Mouse (Mus musculus) hindbrain, embryonic 13.5 days (tissue): ENCODE results near the gene Rps11. TPM values are rescaled to one million over a fixed set of nuclear protein-coding genes. Genes with fewer than 3 reads are reported as not detected.
A peak's percentile ranks its signal among the peaks of the same experiment; 100 is the strongest.

ENCODE experiments used
- ATAC-seq: fragments of 200-750 bp; cut with Nextera tagmentation; 2 replicates; pipeline ENCODE4 v1.8.0; 2017; ENCODE audit warnings: moderate TSS enrichment; ENCODE audit not compliant: low FRiP score
- H3K27ac ChIP-seq: fragments of 300-500 bp; sonication (generic); 2 replicates; pipeline ENCODE4 v1.5.1; 2015; ENCODE audit warnings: inconsistent platforms, mild to moderate bottlenecking, moderate library complexity
- H3K27me3 ChIP-seq: fragments of 300-500 bp; sonication (generic); 2 replicates; pipeline ENCODE4 v1.6.1; 2015; ENCODE audit warnings: mild to moderate bottlenecking, inconsistent platforms
- H3K36me3 ChIP-seq: fragments of 300-500 bp; sonication (generic); 2 replicates; pipeline ENCODE4 v1.6.1; 2015; ENCODE audit warnings: mild to moderate bottlenecking, inconsistent platforms
- H3K4me1 ChIP-seq: fragments of 300-500 bp; sonication (generic); replicated peaks from 2 replicates; pipeline ENCODE4 v1.6.1; 2015; ENCODE audit warnings: inconsistent platforms
- H3K4me2 ChIP-seq: fragments of 300-500 bp; sonication (generic); 2 replicates; pipeline ENCODE4 v1.6.1; 2015; ENCODE audit warnings: inconsistent platforms, mild to moderate bottlenecking, moderate library complexity
- H3K4me3 ChIP-seq: fragments of 300-500 bp; sonication (generic); 2 replicates; pipeline ENCODE4 v1.5.1; 2015; ENCODE audit warnings: mild to moderate bottlenecking, inconsistent platforms
- H3K9ac ChIP-seq: fragments of 300-500 bp; sonication (generic); 2 replicates; pipeline ENCODE4 v1.6.1; 2015; ENCODE audit warnings: mild to moderate bottlenecking, inconsistent platforms
- H3K9me3 ChIP-seq: fragments of 300-500 bp; sonication (generic); 2 replicates; pipeline ENCODE4 v1.6.1; 2016; ENCODE audit warnings: inconsistent platforms
- WGBS: fragments of 180-500 bp; shearing (Covaris S2); methylation state at CpG from one replicate; pipeline ENCODE4 v1.1.7; 2015; 5-methylcytosine and 5-hydroxymethylcytosine counted together
- polyA plus RNA-seq: library from polyadenylated mRNA; unstranded; fragments of >200 nt; fragmentation: Nextera tagmentation; extraction: Ambion mirVana; gene quantifications from 2 replicates; pipeline ENCODE4 v1.2.1, GENCODE M21; 2015

Gene Rps11
- polyA plus RNA-seq, 1 experiment from 2014 or later: 999 TPM

DNA sequence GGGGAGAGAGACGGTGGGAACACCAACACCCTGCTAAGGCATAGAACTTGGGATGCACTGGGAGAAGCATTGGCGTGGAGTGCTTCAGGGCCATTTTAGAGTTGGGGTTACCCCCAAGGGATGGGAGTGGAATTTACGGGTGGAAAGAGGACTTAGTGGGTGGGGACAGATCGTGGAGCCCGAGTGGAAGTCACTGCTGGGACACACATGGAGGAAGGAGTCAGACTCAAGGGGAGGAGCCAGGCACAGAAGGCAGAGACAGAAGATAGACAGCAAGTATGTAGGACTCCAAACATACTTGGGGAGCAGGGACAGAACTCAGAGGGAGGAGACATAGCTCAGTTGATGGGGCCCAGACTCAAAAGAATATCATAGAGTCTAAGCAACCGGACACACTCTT is 38.3 kb upstream of the Rps11 start:
- H3K4me1 ChIP-seq: peaks cover 21% of the 10 kb centered on the region
- H3K27ac ChIP-seq: peak overlapping the region; percentile 23; the same call in 1 of the 2 replicates
- H3K4me2 ChIP-seq: peak overlapping the region; percentile 68
- peaks cover 34% of the 10 kb centered on the region for H3K36me3 ChIP-seq
- H3K27me3 ChIP-seq: peaks cover 53% of the 10 kb centered on the region
- peak overlapping the region; percentile 37 for H3K4me3 ChIP-seq
- no peak; the same call in 1 of the 2 replicates for ATAC-seq
- H3K9ac ChIP-seq: 0 out of 2 replicates have a peak overlapping the region, but pooled peaks have one; percentile 51
- WGBS: 26% methylated on average over 6 of the region's 6 CpGs
- no peaks in the 10 kb centered on the region for H3K9me3 ChIP-seq

DNA sequence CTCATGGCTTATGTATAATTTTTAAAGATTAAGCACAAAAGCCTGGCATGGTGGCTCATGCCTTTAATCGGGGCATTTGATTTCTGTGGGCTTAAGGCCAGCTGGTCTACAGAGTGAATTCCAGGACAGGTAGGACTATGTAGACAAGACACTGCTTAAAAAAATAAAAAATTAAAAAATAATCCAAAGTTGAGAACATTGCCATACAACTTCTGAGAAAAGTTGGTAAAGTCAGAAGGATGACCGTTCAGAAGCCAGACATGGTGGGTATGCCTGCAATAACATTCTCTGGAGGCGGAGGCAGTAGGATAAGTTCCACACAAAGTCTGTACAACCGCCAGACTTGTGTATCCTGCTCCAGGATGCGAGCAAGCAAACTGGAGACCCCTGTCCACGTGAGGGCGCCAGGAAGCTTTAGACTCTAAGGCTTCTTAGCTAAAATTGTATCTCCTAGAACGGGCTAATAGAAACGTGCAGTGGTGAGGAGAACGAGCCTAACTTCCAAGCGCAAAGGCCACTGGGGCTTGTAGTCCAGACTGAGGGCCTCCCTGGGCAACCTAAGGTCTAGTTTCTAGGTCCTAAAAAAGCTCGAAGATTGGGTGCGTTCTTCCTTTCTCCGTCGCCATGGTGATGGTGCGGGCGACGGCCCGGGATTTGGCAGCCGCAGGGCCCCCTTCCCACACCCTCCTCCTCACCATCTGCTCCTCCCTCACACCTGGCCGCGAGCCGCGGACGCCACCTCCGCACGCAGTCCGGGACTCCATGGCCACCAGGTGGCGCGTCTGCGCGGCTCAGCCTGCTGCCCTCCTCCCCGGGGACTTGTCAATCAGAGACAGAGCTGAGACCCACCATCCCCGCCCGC is 37.6 kb upstream of the Rps11 start:
- peaks cover 38% of the 10 kb centered on the region for H3K36me3 ChIP-seq
- H3K4me3 ChIP-seq: peak overlapping the region; percentile 37
- peaks cover 17% of the 10 kb centered on the region for H3K4me1 ChIP-seq
- peak overlapping the region; percentile 23; the same call in 1 of the 2 replicates for H3K27ac ChIP-seq
- 0 out of 2 replicates have a peak overlapping the region, but pooled peaks have one; percentile 51 for H3K9ac ChIP-seq
- H3K4me2 ChIP-seq: peak overlapping the region; percentile 68
- peak; percentile 89 for ATAC-seq
- H3K9me3 ChIP-seq: no peaks in the 10 kb centered on the region
- peaks cover 46% of the 10 kb centered on the region for H3K27me3 ChIP-seq
- 4% methylated on average over 35 of the region's 35 CpGs for WGBS

DNA sequence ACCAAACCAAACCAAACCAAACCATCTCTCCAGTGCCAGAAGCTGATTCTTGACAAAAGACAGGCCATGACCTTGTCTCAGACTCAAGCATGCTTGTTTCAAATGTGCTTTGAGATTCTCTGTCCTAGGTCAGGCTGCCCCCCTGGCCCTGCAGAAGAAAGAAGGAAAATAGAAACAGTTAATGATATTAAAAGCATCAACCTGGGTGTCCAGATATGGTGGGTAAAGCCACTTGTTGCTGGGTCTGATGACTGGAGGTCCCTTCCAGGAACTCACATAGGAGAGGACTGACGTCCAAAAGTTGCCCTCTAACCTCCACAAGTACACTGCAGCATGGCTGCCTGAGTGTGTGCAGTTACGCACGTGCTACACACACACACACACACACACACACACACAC is 36.6 kb upstream of the Rps11 start:
- H3K27me3 ChIP-seq: peaks cover 36% of the 10 kb centered on the region
- peaks cover 17% of the 10 kb centered on the region for H3K4me1 ChIP-seq
- 100% methylated on average over 3 of the region's 3 CpGs for WGBS
- H3K4me3 ChIP-seq: no peak overlapping the region
- no peak overlapping the region for H3K4me2 ChIP-seq
- no peak overlapping the region for H3K27ac ChIP-seq
- ATAC-seq: no peak
- peaks cover 43% of the 10 kb centered on the region for H3K36me3 ChIP-seq
- no peaks in the 10 kb centered on the region for H3K9me3 ChIP-seq
- H3K9ac ChIP-seq: no peak overlapping the region

DNA sequence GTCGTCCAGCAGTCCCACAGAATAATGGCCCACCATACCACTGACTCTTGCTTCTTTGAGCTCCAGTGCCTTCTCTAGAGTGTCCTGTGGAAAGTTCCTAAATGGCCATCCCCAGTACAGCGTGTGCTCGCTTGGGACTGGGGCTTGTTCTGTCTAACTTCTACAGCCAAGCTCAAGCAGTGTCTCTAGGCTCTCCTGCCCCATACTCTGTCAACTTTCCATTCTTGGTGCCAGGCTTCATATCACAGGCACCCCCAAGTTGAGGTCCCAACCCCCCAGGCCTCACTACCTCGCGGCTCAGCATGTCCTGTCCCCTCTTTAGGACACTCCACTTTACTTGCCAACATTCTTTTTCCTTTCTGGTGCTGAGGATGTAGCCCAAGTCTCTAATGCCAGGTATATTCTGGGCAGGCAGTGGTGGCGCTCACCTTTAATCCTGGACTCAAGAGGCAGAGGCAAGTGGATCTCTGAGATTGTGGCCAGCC is 36.1 kb upstream of the Rps11 start:
- no peak for ATAC-seq
- WGBS: 96% methylated on average over 6 of the region's 6 CpGs
- H3K4me3 ChIP-seq: no peak overlapping the region
- H3K27me3 ChIP-seq: peaks cover 31% of the 10 kb centered on the region
- no peaks in the 10 kb centered on the region for H3K9me3 ChIP-seq
- no peak overlapping the region for H3K4me2 ChIP-seq
- no peak overlapping the region for H3K9ac ChIP-seq
- H3K36me3 ChIP-seq: peaks cover 43% of the 10 kb centered on the region
- no peak overlapping the region for H3K27ac ChIP-seq
- peaks cover 21% of the 10 kb centered on the region for H3K4me1 ChIP-seq

DNA sequence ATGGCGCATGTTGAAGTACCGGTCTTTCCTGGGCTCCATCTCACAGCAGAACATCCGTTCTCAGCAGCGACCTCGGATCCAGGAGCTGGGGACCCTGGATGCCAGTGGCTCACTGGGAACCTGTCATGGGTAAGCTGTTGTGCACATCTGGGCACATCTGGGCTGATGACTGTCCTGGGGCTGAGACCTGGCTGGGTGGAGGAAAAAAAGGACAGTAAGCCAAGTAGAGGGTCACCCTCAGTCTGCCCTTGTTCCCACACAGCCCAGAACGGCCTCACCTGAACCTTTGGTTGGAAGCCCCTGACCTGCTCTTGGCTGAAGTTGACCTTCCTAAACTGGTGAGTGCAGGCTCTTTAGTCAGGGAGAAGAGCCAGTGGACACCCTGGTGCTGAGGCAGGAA is 34.8 kb upstream of the Rps11 start:
- H3K4me1 ChIP-seq: peaks cover 24% of the 10 kb centered on the region
- peaks cover 43% of the 10 kb centered on the region for H3K36me3 ChIP-seq
- no peak for ATAC-seq
- no peak overlapping the region for H3K27ac ChIP-seq
- no peak overlapping the region for H3K4me3 ChIP-seq
- H3K9ac ChIP-seq: no peak overlapping the region
- H3K9me3 ChIP-seq: no peaks in the 10 kb centered on the region
- H3K4me2 ChIP-seq: no peak overlapping the region
- WGBS: 93% methylated on average over 6 of the region's 6 CpGs
- H3K27me3 ChIP-seq: peaks cover 18% of the 10 kb centered on the region

DNA sequence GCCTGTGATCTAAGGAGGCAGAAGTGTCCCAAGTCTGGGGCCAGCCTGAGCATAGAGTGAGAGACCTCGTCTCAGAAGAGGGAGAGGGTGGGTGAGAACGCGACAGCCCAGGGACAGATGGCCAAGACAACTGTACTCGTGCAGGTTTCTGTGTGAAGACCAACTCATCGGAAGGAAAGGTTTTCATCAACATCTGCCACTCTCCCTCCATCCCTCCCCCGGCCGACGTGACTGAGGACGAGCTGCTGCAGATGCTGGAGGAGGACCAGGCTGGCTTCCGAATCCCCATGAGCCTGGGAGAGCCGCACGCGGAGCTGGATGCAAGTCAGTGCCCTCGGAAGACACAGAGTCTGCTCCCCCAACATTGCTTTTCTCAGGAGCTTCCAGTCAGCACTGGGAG is 33.2 kb upstream of the Rps11 start:
- WGBS: 85% methylated on average over 14 of the region's 14 CpGs
- H3K27ac ChIP-seq: no peak overlapping the region
- no peak overlapping the region for H3K4me2 ChIP-seq
- ATAC-seq: no peak
- H3K4me1 ChIP-seq: peaks cover 21% of the 10 kb centered on the region
- H3K27me3 ChIP-seq: peaks cover 2% of the 10 kb centered on the region
- H3K36me3 ChIP-seq: peaks cover 43% of the 10 kb centered on the region
- no peaks in the 10 kb centered on the region for H3K9me3 ChIP-seq
- no peak overlapping the region for H3K9ac ChIP-seq
- no peak overlapping the region for H3K4me3 ChIP-seq

DNA sequence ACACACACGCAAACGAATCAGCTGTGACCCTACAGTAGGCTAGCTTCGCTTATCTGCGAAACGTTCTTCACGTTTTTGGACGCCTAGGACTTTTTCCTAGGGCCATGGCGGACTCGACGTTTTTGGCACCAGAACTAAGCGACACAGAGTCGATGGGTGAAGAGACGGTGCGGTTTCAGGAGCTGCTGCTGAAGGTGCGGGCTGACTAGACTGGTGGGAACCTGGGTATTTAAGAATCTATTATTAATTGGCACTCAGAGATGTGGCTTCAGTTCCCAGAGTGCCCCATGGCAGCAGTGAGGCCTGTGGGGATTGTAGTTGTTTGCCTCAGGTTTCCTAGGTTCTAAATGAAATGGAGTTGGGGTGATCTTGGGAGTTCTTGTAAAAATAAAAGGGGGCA is 32.0 kb upstream of the Rps11 start:
- WGBS: 94% methylated on average over 15 of the region's 15 CpGs
- no peak for ATAC-seq

DNA sequence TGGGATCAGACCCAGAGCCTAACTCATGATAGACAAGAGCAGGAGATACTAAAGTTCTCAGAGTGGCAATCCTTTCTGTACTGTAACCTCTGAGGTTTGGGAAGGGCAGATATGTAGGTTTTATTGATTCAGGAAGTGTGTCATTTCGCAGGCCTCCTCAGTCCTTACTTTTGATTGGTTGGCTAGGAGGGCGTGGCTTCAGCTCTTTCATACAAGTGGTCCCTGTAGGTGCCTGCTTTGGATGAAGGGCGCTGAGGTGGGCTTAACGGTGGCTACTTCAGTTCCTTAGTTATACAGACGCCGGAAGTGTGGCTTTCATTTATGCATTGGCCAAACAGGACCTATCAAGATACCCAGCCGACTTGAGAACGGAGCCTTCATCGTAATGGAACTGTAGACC is 31.4 kb upstream of the Rps11 start:
- Histone ChIP-seq H3K4me3 (no peak overlapping the region), H3K36me3 (peaks cover 40% of the 10 kb centered on the region), H3K9ac (peak overlapping the region; percentile 43; the same call in 1 of the 2 replicates), H3K9me3 (no peaks in the 10 kb centered on the region), H3K4me2 (peak overlapping the region; percentile 55; the same call in 1 of the 2 replicates), H3K4me1 (peaks cover 23% of the 10 kb centered on the region), H3K27me3 (no peaks in the 10 kb centered on the region), H3K27ac (peak overlapping the region; percentile 92; the same call in 1 of the 2 replicates)
- WGBS: 79% methylated on average over 9 of the region's 9 CpGs
- ATAC-seq: no peak

More for the DNA sequence above, 32.0 kb upstream of the Rps11 start:
- H3K4me2 ChIP-seq: no peak overlapping the region
- H3K27ac ChIP-seq: no peak overlapping the region
- H3K9me3 ChIP-seq: no peaks in the 10 kb centered on the region
- H3K9ac ChIP-seq: peak overlapping the region; percentile 39; the same call in 1 of the 2 replicates
- no peak overlapping the region for H3K4me3 ChIP-seq
- H3K4me1 ChIP-seq: peaks cover 19% of the 10 kb centered on the region
- H3K36me3 ChIP-seq: peaks cover 43% of the 10 kb centered on the region
- no peaks in the 10 kb centered on the region for H3K27me3 ChIP-seq

DNA sequence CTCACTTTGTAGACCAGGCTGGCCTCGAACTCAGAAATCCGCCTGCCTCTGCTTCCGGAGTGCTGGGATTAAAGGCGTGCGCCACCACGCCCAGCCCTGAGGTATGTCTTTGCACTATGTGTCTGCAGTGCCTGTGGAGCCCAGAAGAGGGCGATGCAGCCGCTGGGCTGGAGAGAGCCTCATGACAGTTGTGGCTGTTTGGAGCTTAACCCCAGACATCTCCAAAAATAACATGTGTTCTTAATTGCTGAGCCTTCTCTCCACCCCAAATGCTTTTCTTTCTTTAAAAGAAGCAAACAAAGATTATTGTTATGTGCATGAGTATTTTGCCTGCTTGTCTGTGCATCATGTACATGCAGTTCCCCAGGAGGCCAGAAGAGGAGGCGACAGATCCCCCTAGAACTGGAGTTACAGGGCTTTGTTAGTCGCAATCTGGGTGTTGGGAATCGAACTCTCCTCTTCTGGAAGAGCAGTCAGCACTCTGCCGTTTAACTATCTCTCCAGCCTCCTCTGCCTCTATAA is 30.8 kb upstream of the Rps11 start:
- 80% methylated on average over 12 of the region's 12 CpGs for WGBS
- ATAC-seq: peak; percentile 27; the same call in 1 of the 2 replicates
- Histone ChIP-seq H3K9ac (peak overlapping the region; percentile 83), H3K36me3 (peaks cover 34% of the 10 kb centered on the region), H3K4me1 (peaks cover 25% of the 10 kb centered on the region), H3K4me3 (peak overlapping the region; percentile 48), H3K27ac (peak overlapping the region; percentile 92), H3K9me3 (no peaks in the 10 kb centered on the region), H3K4me2 (peak overlapping the region; percentile 55), H3K27me3 (no peaks in the 10 kb centered on the region)

DNA sequence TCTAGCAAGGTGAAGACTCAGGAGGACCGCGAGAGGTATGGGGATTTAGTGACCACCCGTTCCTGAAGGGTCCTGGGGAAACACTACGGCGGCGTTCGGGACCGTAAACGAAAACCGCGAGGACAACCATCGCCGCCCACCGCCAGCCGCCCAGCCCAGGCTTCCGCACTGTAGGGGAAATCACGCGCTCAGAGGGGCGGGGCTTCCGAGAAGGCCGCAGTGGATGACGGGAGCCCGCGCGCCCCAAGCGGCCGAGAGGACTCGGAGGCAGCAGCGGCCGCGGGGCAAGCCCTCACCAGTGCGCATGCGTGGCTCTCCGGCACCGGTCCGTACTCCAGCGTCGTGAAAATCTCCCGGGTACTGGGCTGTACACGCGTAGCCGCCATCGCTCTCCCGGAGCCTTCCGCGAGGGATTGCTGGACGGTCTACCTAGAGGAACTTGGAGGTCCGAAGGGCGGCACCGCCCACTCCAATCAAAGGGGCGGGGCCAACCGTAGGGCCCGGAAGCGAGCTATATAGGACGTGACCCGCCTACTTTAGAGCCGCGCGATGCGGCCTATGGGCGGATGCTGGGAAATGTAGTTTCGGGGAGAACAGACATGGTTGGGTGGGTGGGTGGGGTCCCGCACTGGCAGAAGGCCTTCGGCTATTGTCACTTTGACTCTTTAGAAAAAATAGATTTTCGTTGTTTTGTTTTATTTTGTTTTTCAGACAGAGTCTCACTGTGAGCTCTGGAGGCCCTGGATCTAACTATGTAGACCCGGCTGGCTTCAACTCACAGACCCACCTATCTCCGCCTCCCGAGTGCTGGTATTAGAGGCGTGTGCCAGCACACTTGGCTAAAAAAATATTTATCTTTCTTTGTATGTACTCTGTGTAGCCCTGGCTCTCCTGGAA is 30.1 kb upstream of the Rps11 start, which contains the start of the genes Pih1d1 and Aldh16a1:
Gene Pih1d1, plus strand, starts transcription at position 208 of the 897 bp plus-strand sequence.
Gene Aldh16a1, minus strand, starts transcription at position 489 of the 897 bp plus-strand sequence.
- H3K4me2 ChIP-seq: peak within 1 kb of the TSS; percentile 79
- H3K4me3 ChIP-seq: peak within 1 kb of the TSS; percentile 48
- peak within 1 kb of the TSS; percentile 92 for H3K27ac ChIP-seq
- 4% methylated on average over 69 of the region's 69 CpGs for WGBS
- H3K9me3 ChIP-seq: no peaks in the 10 kb centered on the region
- H3K4me1 ChIP-seq: peaks cover 25% of the 10 kb centered on the region
- H3K27me3 ChIP-seq: no peaks in the 10 kb centered on the region
- peak; percentile 97 for ATAC-seq
- peaks cover 27% of the 10 kb centered on the region for H3K36me3 ChIP-seq
- H3K9ac ChIP-seq: peak within 1 kb of the TSS; percentile 83

DNA sequence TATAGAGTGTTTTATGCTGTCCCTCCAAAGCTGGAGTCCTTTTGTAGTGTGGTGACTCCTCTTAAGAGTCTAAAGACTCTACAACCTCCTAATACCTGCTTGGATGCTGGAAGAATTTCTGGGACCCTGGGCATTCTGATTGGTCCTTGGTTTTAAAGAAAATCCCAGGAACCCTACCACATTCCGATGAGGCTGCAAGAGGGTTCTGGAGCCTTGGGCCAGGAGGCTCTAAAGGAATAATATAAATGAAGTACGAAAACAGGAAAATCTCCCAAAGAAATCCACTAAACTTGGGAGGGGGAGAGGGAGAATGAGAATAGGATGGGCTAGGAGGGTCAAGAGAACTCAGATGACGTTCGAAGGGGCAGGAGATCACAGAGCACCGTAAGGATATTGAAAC is 29.3 kb upstream of the Rps11 start:
- Histone ChIP-seq H3K4me3 (peak overlapping the region; percentile 48), H3K4me2 (peak overlapping the region; percentile 79), H3K9ac (peak overlapping the region; percentile 83), H3K9me3 (no peaks in the 10 kb centered on the region), H3K4me1 (peaks cover 25% of the 10 kb centered on the region), H3K27ac (peak overlapping the region; percentile 92), H3K36me3 (peaks cover 20% of the 10 kb centered on the region), H3K27me3 (no peaks in the 10 kb centered on the region)
- ATAC-seq: no peak
- WGBS: 2% methylated on average over 5 of the region's 5 CpGs
